12 mouse cellular contexts compared by ENCODE assay signal in genomic region chr1:190971708-190972610, GRCm38 (mm10). TPM values are rescaled to one million over a fixed set of nuclear protein-coding genes. Genes with fewer than 3 reads are reported as not detected.
DNase-seq lines count a peak whose midpoint lies in the region; ATAC-seq and TF ChIP-seq lines count a peak whose summit lies in the region.
"Had no signal": no experiment of that assay in that cellular context is flagged by ENCODE, and none has a peak within 500 bp of the region (broad histone marks: within the 10 kb centered on the region; RNA-seq: fewer than 3 reads in every experiment).

No protein-coding gene starts in this region.

- no peak for ATAC-seq in forebrain, embryonic 15.5 days (replicated peaks)
- ATAC-seq in forebrain, embryonic 14.5 days = no peak
- no peak for ATAC-seq in midbrain, postnatal 0 days (ENCODE audit: low FRiP score)
- ATAC-seq in midbrain, embryonic 15.5 days (replicated peaks) = no peak
- no peak for ATAC-seq in heart, embryonic 14.5 days (ENCODE audit: insufficient number of reproducible peaks, insufficient read depth, low FRiP score, low read depth)
- ATAC-seq: intestine, embryonic 16.5 days had no signal

- H3K27ac ChIP-seq in forebrain, embryonic 15.5 days (replicated peaks) = peak overlapping the region; percentile 47
- no peak overlapping the region for H3K27ac ChIP-seq in forebrain, embryonic 14.5 days (ENCODE audit: low read depth, low read length)
- no peak overlapping the region for H3K27ac ChIP-seq in midbrain, postnatal 0 days (ENCODE audit: low read depth, low read length)
- no peak overlapping the region for H3K27ac ChIP-seq in midbrain, embryonic 15.5 days
- H3K27ac ChIP-seq in heart, embryonic 14.5 days (replicated peaks in 1 of 2; ENCODE audit: control insufficient read depth in 1 of 2, insufficient read depth in 1 of 2, low read depth in 2 of 2, low read length in 2 of 2) = peak overlapping the region; percentile 79 to 88
- H3K27ac ChIP-seq: embryonic facial prominence, embryonic 12.5 days had no signal

- H3K9ac ChIP-seq in forebrain, embryonic 15.5 days (replicated peaks) = no peak overlapping the region
- no peak overlapping the region for H3K9ac ChIP-seq in forebrain, embryonic 14.5 days (ENCODE audit: low read length)
- no peak overlapping the region for H3K9ac ChIP-seq in midbrain, postnatal 0 days (replicated peaks; ENCODE audit: low read length, poor library complexity, severe bottlenecking)
- no peak overlapping the region for H3K9ac ChIP-seq in midbrain, embryonic 15.5 days
- peak overlapping the region; percentile 59 for H3K9ac ChIP-seq in heart, embryonic 14.5 days (ENCODE audit: low read length)
- H3K9ac ChIP-seq: embryonic facial prominence, embryonic 12.5 days had no signal

- H3K4me3 ChIP-seq in forebrain, embryonic 15.5 days = no peak overlapping the region
- H3K4me3 ChIP-seq in forebrain, embryonic 14.5 days (ENCODE audit: low read depth, low read length) = no peak overlapping the region
- H3K4me3 ChIP-seq in midbrain, postnatal 0 days (ENCODE audit: low read depth, low read length) = no peak overlapping the region
- no peak overlapping the region for H3K4me3 ChIP-seq in midbrain, embryonic 15.5 days
- H3K4me3 ChIP-seq in heart, embryonic 14.5 days (ENCODE audit: control insufficient read depth in 1 of 2, insufficient read depth in 1 of 2, low read depth in 1 of 2, low read length in 2 of 2) = no peak overlapping the region
- H3K4me3 ChIP-seq: embryonic facial prominence, embryonic 12.5 days had no signal

- no peak for DNase-seq in forebrain, embryonic 14.5 days (ENCODE audit: low spot score)
- peak; percentile 36 for DNase-seq in midbrain, postnatal 0 days (ENCODE audit: low spot score)
- peak; percentile 14 to 19 for DNase-seq in right cerebral cortex, postnatal 36 days (ENCODE audit: low spot score in 2 of 2)
- DNase-seq in urinary bladder, adult 18-20 months (ENCODE audit: low spot score in 2 of 2) = no peak
- DNase-seq in T-cell, adult 2 months (ENCODE audit: low spot score) = no peak
- DNase-seq: adrenal gland, postnatal 36 days; lung, adult 18-20 months had no signal

- peaks cover 51% of the 10 kb centered on the region for H3K36me3 ChIP-seq in forebrain, embryonic 15.5 days
- H3K36me3 ChIP-seq in forebrain, embryonic 14.5 days (ENCODE audit: control insufficient read depth, insufficient read depth, low read length) = peaks cover 71% of the 10 kb centered on the region
- peaks cover 35% of the 10 kb centered on the region for H3K36me3 ChIP-seq in midbrain, postnatal 0 days (ENCODE audit: insufficient read depth, low read length)
- H3K36me3 ChIP-seq in midbrain, embryonic 15.5 days (replicated peaks) = peaks cover 14% of the 10 kb centered on the region
- peaks cover 83% of the 10 kb centered on the region for H3K36me3 ChIP-seq in heart, embryonic 14.5 days (ENCODE audit: control insufficient read depth, insufficient read depth, low read length)

- WGBS in forebrain, embryonic 15.5 days = 86% methylated on average over 14 of the region's 14 CpGs
- 83% methylated on average over 14 of the region's 14 CpGs for WGBS in forebrain, embryonic 14.5 days
- 87% methylated on average over 14 of the region's 14 CpGs for WGBS in midbrain, postnatal 0 days
- 87% methylated on average over 14 of the region's 14 CpGs for WGBS in midbrain, embryonic 15.5 days
- WGBS in heart, embryonic 14.5 days = 62% methylated on average over 14 of the region's 14 CpGs

- H3K9me3 ChIP-seq in forebrain, embryonic 15.5 days = no peaks in the 10 kb centered on the region
- no peaks in the 10 kb centered on the region for H3K9me3 ChIP-seq in forebrain, embryonic 14.5 days (replicated peaks; ENCODE audit: control insufficient read depth, low read length)
- no peaks in the 10 kb centered on the region for H3K9me3 ChIP-seq in midbrain, postnatal 0 days (ENCODE audit: low read length)
- H3K9me3 ChIP-seq in midbrain, embryonic 15.5 days = no peaks in the 10 kb centered on the region
- H3K9me3 ChIP-seq in heart, embryonic 14.5 days (ENCODE audit: control insufficient read depth, low read length) = no peaks in the 10 kb centered on the region
- H3K9me3 ChIP-seq: embryonic facial prominence, embryonic 12.5 days had no signal

- no peak for TF ChIP-seq CTCF in midbrain, postnatal 0 days (IDR thresholded peaks at IDR 0.05)

- H3K4me1 ChIP-seq in forebrain, embryonic 15.5 days = peaks cover 37% of the 10 kb centered on the region
- H3K4me1 ChIP-seq in forebrain, embryonic 14.5 days (ENCODE audit: control insufficient read depth, insufficient read depth, low read length) = peaks cover 4% of the 10 kb centered on the region
- H3K4me1 ChIP-seq in midbrain, postnatal 0 days (ENCODE audit: insufficient read depth, low read length) = peaks cover 10% of the 10 kb centered on the region; the same call in 1 of the 2 replicates
- H3K4me1 ChIP-seq in midbrain, embryonic 15.5 days = peaks cover 33% of the 10 kb centered on the region
- peaks cover 31 to 62% of the 10 kb centered on the region in 2 experiments for H3K4me1 ChIP-seq in heart, embryonic 14.5 days (ENCODE audit: control insufficient read depth in 2 of 2, insufficient read depth in 2 of 2, low read length in 2 of 2)

- H3K27me3 ChIP-seq in forebrain, embryonic 15.5 days = no peaks in the 10 kb centered on the region
- H3K27me3 ChIP-seq in forebrain, embryonic 14.5 days (replicated peaks; ENCODE audit: control insufficient read depth, insufficient read depth, low read length) = no peaks in the 10 kb centered on the region
- no peaks in the 10 kb centered on the region for H3K27me3 ChIP-seq in midbrain, postnatal 0 days (ENCODE audit: insufficient read depth, low read length)
- H3K27me3 ChIP-seq in midbrain, embryonic 15.5 days (replicated peaks) = no peaks in the 10 kb centered on the region
- H3K27me3 ChIP-seq in heart, embryonic 14.5 days (ENCODE audit: control insufficient read depth, insufficient read depth, low read length) = no peaks in the 10 kb centered on the region
- H3K27me3 ChIP-seq: embryonic facial prominence, embryonic 12.5 days had no signal

- H3K4me2 ChIP-seq in forebrain, embryonic 15.5 days (replicated peaks) = no peak overlapping the region
- no peak overlapping the region for H3K4me2 ChIP-seq in forebrain, embryonic 14.5 days (ENCODE audit: low read length)
- no peak overlapping the region for H3K4me2 ChIP-seq in midbrain, postnatal 0 days (ENCODE audit: low read depth, low read length, poor library complexity, severe bottlenecking)
- H3K4me2 ChIP-seq in midbrain, embryonic 15.5 days = no peak overlapping the region
- peak overlapping the region; percentile 27 for H3K4me2 ChIP-seq in heart, embryonic 14.5 days (ENCODE audit: low read length)
- H3K4me2 ChIP-seq: embryonic facial prominence, embryonic 12.5 days had no signal

RNA-seq across cellular contexts. Expression of gene Vash2, which starts 7.1 kb away (rescaled TPM):
- 84.1 and 88.7 TPM in 2 replicates for polyA plus RNA-seq in forebrain, embryonic 15.5 days (2015; fragmentation: Nextera tagmentation; extraction: Ambion mirVana)
- 77.3 and 98.6 TPM in 2 replicates for polyA plus RNA-seq in forebrain, embryonic 14.5 days (2014; fragmentation: Nextera tagmentation; extraction: Ambion mirVana)
- 46.1 and 51.2 TPM in 2 replicates for total RNA-seq in midbrain, postnatal 0 days (2014; rRNA removed)
- 48.8 and 49.5 TPM in 2 replicates for polyA plus RNA-seq in midbrain, postnatal 0 days (2015; fragmentation: Nextera tagmentation; extraction: Ambion mirVana)
- polyA plus RNA-seq in midbrain, embryonic 15.5 days (2015; fragmentation: Nextera tagmentation; extraction: Ambion mirVana) = 78.1 and 85.0 TPM in 2 replicates
- polyA plus RNA-seq in heart, embryonic 14.5 days (2014; fragmentation: Nextera tagmentation; extraction: Ambion mirVana) = 60.7 and 63.4 TPM in 2 replicates

RNA-seq across cellular contexts. Expression of gene Angel2, which starts 47.0 kb away (rescaled TPM):
- polyA plus RNA-seq in forebrain, embryonic 15.5 days (2015; fragmentation: Nextera tagmentation; extraction: Ambion mirVana) = 64.6 and 67.6 TPM in 2 replicates
- polyA plus RNA-seq in forebrain, embryonic 14.5 days (2014; fragmentation: Nextera tagmentation; extraction: Ambion mirVana) = 57.4 and 60.6 TPM in 2 replicates
- 31.4 and 40.1 TPM in 2 replicates for total RNA-seq in midbrain, postnatal 0 days (2014; rRNA removed)
- 40.4 and 41.6 TPM in 2 replicates for polyA plus RNA-seq in midbrain, postnatal 0 days (2015; fragmentation: Nextera tagmentation; extraction: Ambion mirVana)
- polyA plus RNA-seq in midbrain, embryonic 15.5 days (2015; fragmentation: Nextera tagmentation; extraction: Ambion mirVana) = 51.5 and 53.2 TPM in 2 replicates
- 28.6 and 35.4 TPM in 2 replicates for polyA plus RNA-seq in heart, embryonic 14.5 days (2014; fragmentation: Nextera tagmentation; extraction: Ambion mirVana)

RNA-seq across cellular contexts. Expression of gene Flvcr1, which starts 54.0 kb away (rescaled TPM):
- polyA plus RNA-seq in forebrain, embryonic 15.5 days (2015; fragmentation: Nextera tagmentation; extraction: Ambion mirVana) = 6.9 and 8.1 TPM in 2 replicates
- 6.0 and 8.4 TPM in 2 replicates for polyA plus RNA-seq in forebrain, embryonic 14.5 days (2014; fragmentation: Nextera tagmentation; extraction: Ambion mirVana)
- 32.3 and 36.9 TPM in 2 replicates for total RNA-seq in midbrain, postnatal 0 days (2014; rRNA removed)
- polyA plus RNA-seq in midbrain, postnatal 0 days (2015; fragmentation: Nextera tagmentation; extraction: Ambion mirVana) = 8.2 and 9.2 TPM in 2 replicates
- 8.6 and 8.7 TPM in 2 replicates for polyA plus RNA-seq in midbrain, embryonic 15.5 days (2015; fragmentation: Nextera tagmentation; extraction: Ambion mirVana)
- polyA plus RNA-seq in heart, embryonic 14.5 days (2014; fragmentation: Nextera tagmentation; extraction: Ambion mirVana) = 3.5 and 4.0 TPM in 2 replicates

Comparison
In these comparisons a context has a peak if more than half of its experiments do, and no peak if none do; other contexts are left out.
1. H3K27ac ChIP-seq: peak in forebrain, embryonic 15.5 days (single experiment) and heart, embryonic 14.5 days (2 of 2); none in forebrain, embryonic 14.5 days (single experiment), midbrain, postnatal 0 days (single experiment) and midbrain, embryonic 15.5 days (single experiment).
2. DNase-seq: peak in midbrain, postnatal 0 days (single experiment) and right cerebral cortex, postnatal 36 days (2 of 2); none in forebrain, embryonic 14.5 days (single experiment), urinary bladder, adult 18-20 months (0 of 2) and T-cell, adult 2 months (single experiment).